Mouse (Mus musculus): ENCODE results near the gene Ranbp17. TPM values are rescaled to one million over a fixed set of nuclear protein-coding genes. Genes with fewer than 3 reads are reported as not detected.

Ranbp17 gene
- polyA plus RNA-seq (2014; fragmentation: Nextera tagmentation; extraction: Ambion mirVana): 6.8 and 7.6 TPM in 2 replicates

GRCm38 (mm10) chr11:33513376-33513991 is at the start of gene Ranbp17:
Ranbp17 (minus strand) TSS chr11:33513746.
- Histone ChIP-seq H3K9ac (ENCODE audit: low read length) (peak within 1 kb of the TSS; percentile 79), H3K4me1 (replicated peaks; ENCODE audit: control insufficient read depth, insufficient read depth, low read length) (no peaks in the 10 kb centered on the region), H3K36me3 (ENCODE audit: control insufficient read depth, insufficient read depth, low read length) (no peaks in the 10 kb centered on the region), H3K4me3 (ENCODE audit: low read depth, low read length) (peak within 1 kb of the TSS; percentile 86), H3K27ac (ENCODE audit: low read depth) (peak within 1 kb of the TSS; percentile 77), H3K4me2 (ENCODE audit: low read length) (peak within 1 kb of the TSS; percentile 77), H3K27me3 (replicated peaks; ENCODE audit: control insufficient read depth, insufficient read depth, low read length) (no peaks in the 10 kb centered on the region), H3K9me3 (ENCODE audit: control insufficient read depth, low read length) (no peaks in the 10 kb centered on the region)
- DNase-seq (ENCODE audit: low spot score): peak; percentile 79
- peak; percentile 88 for ATAC-seq (replicated peaks; ENCODE audit: low FRiP score, low TSS enrichment, low read depth)
- WGBS: 2% methylated on average over 67 of the region's 72 CpGs

GRCm38 (mm10) chr11:33554123-33554522 is 40.6 kb upstream of the Ranbp17 start:
- H3K9ac ChIP-seq (ENCODE audit: low read length): no peak overlapping the region
- DNase-seq (ENCODE audit: low spot score) (no peak), ATAC-seq (replicated peaks; ENCODE audit: low FRiP score, low TSS enrichment, low read depth) (no peak)

GRCm38 (mm10) chr11:33550861-33551560 is 37.5 kb upstream of the Ranbp17 start:
- no peaks in the 10 kb centered on the region for H3K9me3 ChIP-seq (ENCODE audit: control insufficient read depth, low read length)
- H3K36me3 ChIP-seq (ENCODE audit: control insufficient read depth, insufficient read depth, low read length): no peaks in the 10 kb centered on the region
- no peak overlapping the region for H3K4me2 ChIP-seq (ENCODE audit: low read length)
- H3K4me1 ChIP-seq (replicated peaks; ENCODE audit: control insufficient read depth, insufficient read depth, low read length): no peaks in the 10 kb centered on the region
- no peak overlapping the region for H3K4me3 ChIP-seq (ENCODE audit: low read depth, low read length)
- H3K27ac ChIP-seq (ENCODE audit: low read depth): no peak overlapping the region
- no peaks in the 10 kb centered on the region for H3K27me3 ChIP-seq (replicated peaks; ENCODE audit: control insufficient read depth, insufficient read depth, low read length)
- H3K9ac ChIP-seq (ENCODE audit: low read length): no peak overlapping the region
- 82% methylated on average over 14 of the region's 14 CpGs for WGBS
- ATAC-seq (replicated peaks; ENCODE audit: low FRiP score, low TSS enrichment, low read depth) (no peak), DNase-seq (ENCODE audit: low spot score) (no peak)

More at GRCm38 (mm10) chr11:33554123-33554522, 40.6 kb upstream of the Ranbp17 start:
- Histone ChIP-seq H3K9me3 (ENCODE audit: control insufficient read depth, low read length) (no peaks in the 10 kb centered on the region), H3K36me3 (ENCODE audit: control insufficient read depth, insufficient read depth, low read length) (no peaks in the 10 kb centered on the region), H3K4me2 (ENCODE audit: low read length) (no peak overlapping the region), H3K4me3 (ENCODE audit: low read depth, low read length) (no peak overlapping the region), H3K4me1 (replicated peaks; ENCODE audit: control insufficient read depth, insufficient read depth, low read length) (no peaks in the 10 kb centered on the region), H3K27ac (ENCODE audit: low read depth) (no peak overlapping the region), H3K27me3 (replicated peaks; ENCODE audit: control insufficient read depth, insufficient read depth, low read length) (no peaks in the 10 kb centered on the region)
- 76% methylated on average over 8 of the region's 8 CpGs for WGBS

- H3K4me2 ChIP-seq (ENCODE audit: low read length): no peak overlapping the region
- H3K27me3 ChIP-seq (replicated peaks; ENCODE audit: control insufficient read depth, insufficient read depth, low read length): no peaks in the 10 kb centered on the region
- no peak overlapping the region for H3K27ac ChIP-seq (ENCODE audit: low read depth)
- ATAC-seq (replicated peaks; ENCODE audit: low FRiP score, low TSS enrichment, low read depth) (no peak), DNase-seq (ENCODE audit: low spot score) (no peak)
- no peaks in the 10 kb centered on the region for H3K36me3 ChIP-seq (ENCODE audit: control insufficient read depth, insufficient read depth, low read length)
- no peak overlapping the region for H3K4me3 ChIP-seq (ENCODE audit: low read depth, low read length)
- 62% methylated on average over 2 of the region's 2 CpGs for WGBS
- H3K9me3 ChIP-seq (ENCODE audit: control insufficient read depth, low read length): no peaks in the 10 kb centered on the region
- H3K4me1 ChIP-seq (replicated peaks; ENCODE audit: control insufficient read depth, insufficient read depth, low read length): no peaks in the 10 kb centered on the region
- no peak overlapping the region for H3K9ac ChIP-seq (ENCODE audit: low read length)
These were observed 33.8 kb upstream of the Ranbp17 start for GRCm38 (mm10) chr11:33547386-33547785.

GRCm38 (mm10) chr11:33544945-33545344 is 31.4 kb upstream of the Ranbp17 start:
- Histone ChIP-seq H3K4me2 (ENCODE audit: low read length) (no peak overlapping the region), H3K4me1 (replicated peaks; ENCODE audit: control insufficient read depth, insufficient read depth, low read length) (no peaks in the 10 kb centered on the region), H3K27ac (ENCODE audit: low read depth) (no peak overlapping the region), H3K9me3 (ENCODE audit: control insufficient read depth, low read length) (no peaks in the 10 kb centered on the region), H3K9ac (ENCODE audit: low read length) (no peak overlapping the region), H3K4me3 (ENCODE audit: low read depth, low read length) (no peak overlapping the region), H3K27me3 (replicated peaks; ENCODE audit: control insufficient read depth, insufficient read depth, low read length) (no peaks in the 10 kb centered on the region), H3K36me3 (ENCODE audit: control insufficient read depth, insufficient read depth, low read length) (no peaks in the 10 kb centered on the region)
- WGBS: 97% methylated on average over 2 of the region's 2 CpGs
- ATAC-seq (replicated peaks; ENCODE audit: low FRiP score, low TSS enrichment, low read depth): no peak
- no peak for DNase-seq (ENCODE audit: low spot score)

GRCm38 (mm10) chr11:33544121-33544520 is 30.6 kb upstream of the Ranbp17 start:
- H3K4me2 ChIP-seq (ENCODE audit: low read length): no peak overlapping the region
- H3K9me3 ChIP-seq (ENCODE audit: control insufficient read depth, low read length): no peaks in the 10 kb centered on the region
- H3K4me3 ChIP-seq (ENCODE audit: low read depth, low read length): no peak overlapping the region
- H3K27me3 ChIP-seq (replicated peaks; ENCODE audit: control insufficient read depth, insufficient read depth, low read length): no peaks in the 10 kb centered on the region
- H3K36me3 ChIP-seq (ENCODE audit: control insufficient read depth, insufficient read depth, low read length): no peaks in the 10 kb centered on the region
- no peak for ATAC-seq (replicated peaks; ENCODE audit: low FRiP score, low TSS enrichment, low read depth)
- no peak for DNase-seq (ENCODE audit: low spot score)
- 52% methylated on average over 10 of the region's 11 CpGs for WGBS
- H3K4me1 ChIP-seq (replicated peaks; ENCODE audit: control insufficient read depth, insufficient read depth, low read length): no peaks in the 10 kb centered on the region
- no peak overlapping the region for H3K27ac ChIP-seq (ENCODE audit: low read depth)
- H3K9ac ChIP-seq (ENCODE audit: low read length): no peak overlapping the region

GRCm38 (mm10) chr11:33537390-33538125 is 24.0 kb upstream of the Ranbp17 start:
- H3K36me3 ChIP-seq (ENCODE audit: control insufficient read depth, insufficient read depth, low read length): no peaks in the 10 kb centered on the region
- no peak overlapping the region for H3K4me3 ChIP-seq (ENCODE audit: low read depth, low read length)
- H3K4me1 ChIP-seq (replicated peaks; ENCODE audit: control insufficient read depth, insufficient read depth, low read length): no peaks in the 10 kb centered on the region
- no peak overlapping the region for H3K9ac ChIP-seq (ENCODE audit: low read length)
- WGBS: 78% methylated on average over 5 of the region's 5 CpGs
- H3K9me3 ChIP-seq (ENCODE audit: control insufficient read depth, low read length): no peaks in the 10 kb centered on the region
- H3K27ac ChIP-seq (ENCODE audit: low read depth): no peak overlapping the region
- H3K27me3 ChIP-seq (replicated peaks; ENCODE audit: control insufficient read depth, insufficient read depth, low read length): no peaks in the 10 kb centered on the region
- ATAC-seq (replicated peaks; ENCODE audit: low FRiP score, low TSS enrichment, low read depth) (no peak), DNase-seq (ENCODE audit: low spot score) (no peak)
- H3K4me2 ChIP-seq (ENCODE audit: low read length): no peak overlapping the region

GRCm38 (mm10) chr11:33536636-33537035 is 23.1 kb upstream of the Ranbp17 start:
- Histone ChIP-seq H3K36me3 (ENCODE audit: control insufficient read depth, insufficient read depth, low read length) (no peaks in the 10 kb centered on the region), H3K4me1 (replicated peaks; ENCODE audit: control insufficient read depth, insufficient read depth, low read length) (no peaks in the 10 kb centered on the region), H3K4me3 (ENCODE audit: low read depth, low read length) (no peak overlapping the region), H3K9me3 (ENCODE audit: control insufficient read depth, low read length) (no peaks in the 10 kb centered on the region), H3K9ac (ENCODE audit: low read length) (no peak overlapping the region), H3K27me3 (replicated peaks; ENCODE audit: control insufficient read depth, insufficient read depth, low read length) (no peaks in the 10 kb centered on the region), H3K4me2 (ENCODE audit: low read length) (no peak overlapping the region), H3K27ac (ENCODE audit: low read depth) (no peak overlapping the region)
- 88% methylated on average over 3 of the region's 3 CpGs for WGBS
- ATAC-seq (replicated peaks; ENCODE audit: low FRiP score, low TSS enrichment, low read depth) (no peak), DNase-seq (ENCODE audit: low spot score) (no peak)
